Mouse (Mus musculus) B cell, adult 67 days (primary cell): Measurements from ENCODE around the gene Gm20897. TPM values are rescaled to one million over a fixed set of nuclear protein-coding genes. Genes with fewer than 3 reads are reported as not detected.

Source experiments
- total RNA-seq, 2 experiments: library from RNA; stranded (reverse); gene quantifications; 4 replicates each; pipeline ENCODE4 v1.2.4; 2023

Gene Gm20897
- not detected for total RNA-seq

DNA sequence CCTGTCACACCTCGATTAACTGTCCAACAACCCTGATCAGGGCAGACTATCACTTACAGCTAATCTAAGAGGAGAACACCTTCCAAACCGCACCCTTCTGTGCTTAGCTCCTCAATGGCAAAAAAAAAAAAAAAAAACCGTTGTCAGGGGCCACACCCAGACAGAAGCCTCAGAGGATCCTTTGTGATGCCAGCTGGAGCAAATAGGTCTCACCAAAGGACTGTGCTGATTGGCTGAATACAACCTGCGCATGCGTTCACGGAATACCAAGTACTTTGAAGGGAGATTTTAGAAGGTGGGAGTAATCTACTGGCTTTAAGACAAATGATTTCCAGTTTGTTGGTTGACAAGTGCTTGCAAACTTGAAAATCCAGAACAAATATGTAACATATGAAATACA, at the start of gene Gm20897:
Gene Gm20897, minus strand, starts transcription at position 101 of the 400 bp plus-strand sequence.

Other genes with a start within 250 kb of the Gm20897 start
- gene Gm21732, start 73.5 kb upstream of the Gm20897 start, total RNA-seq: not detected